Mouse (Mus musculus): ENCODE results near the gene Snap47. TPM values are rescaled to one million over a fixed set of nuclear protein-coding genes. Genes with fewer than 3 reads are reported as not detected.

The Snap47 gene
- 61.7 and 66.2 TPM in 2 replicates for polyA plus RNA-seq (2012; rRNA removed)

DNA sequence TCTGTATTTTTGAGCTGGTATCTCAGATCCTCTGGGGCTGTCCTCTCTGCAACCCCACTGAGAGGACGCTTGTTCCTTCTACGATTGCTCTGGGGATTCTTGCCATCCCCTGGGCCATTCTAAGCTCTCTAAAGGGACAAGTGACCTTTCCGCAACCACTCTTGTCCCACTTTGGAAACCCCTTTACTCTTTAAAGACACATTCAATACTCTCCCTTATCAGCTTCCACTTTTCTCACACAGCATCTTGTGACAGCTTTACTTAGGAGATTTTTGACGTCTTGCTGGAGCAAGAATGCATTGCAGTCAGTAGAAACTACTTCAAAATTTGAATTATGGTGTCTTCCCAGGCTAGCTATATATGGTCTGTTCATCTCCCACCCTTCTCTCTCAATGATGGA, at the start of gene Snap47:
TSS of gene Snap47 (minus strand) at position 101 of the 400 bp plus-strand sequence.
- DNase-seq (ENCODE audit: low spot score): no peak

- DNase-seq (ENCODE audit: low spot score): no peak
Measured at GRCm38 (mm10) chr11:59497747-59498146, 46.8 kb upstream of the Snap47 start.

- no peak for DNase-seq (ENCODE audit: low spot score)
Measured at GRCm38 (mm10) chr11:59496672-59497310, 45.8 kb upstream of the Snap47 start.

- DNase-seq (ENCODE audit: low spot score): no peak
Measured at GRCm38 (mm10) chr11:59486222-59486621, 35.2 kb upstream of the Snap47 start.

- DNase-seq (ENCODE audit: low spot score): no peak
Measured at GRCm38 (mm10) chr11:59485641-59486040, 34.7 kb upstream of the Snap47 start.

- no peak for DNase-seq (ENCODE audit: low spot score)
Measured at GRCm38 (mm10) chr11:59483212-59483611, 32.2 kb upstream of the Snap47 start.

DNA sequence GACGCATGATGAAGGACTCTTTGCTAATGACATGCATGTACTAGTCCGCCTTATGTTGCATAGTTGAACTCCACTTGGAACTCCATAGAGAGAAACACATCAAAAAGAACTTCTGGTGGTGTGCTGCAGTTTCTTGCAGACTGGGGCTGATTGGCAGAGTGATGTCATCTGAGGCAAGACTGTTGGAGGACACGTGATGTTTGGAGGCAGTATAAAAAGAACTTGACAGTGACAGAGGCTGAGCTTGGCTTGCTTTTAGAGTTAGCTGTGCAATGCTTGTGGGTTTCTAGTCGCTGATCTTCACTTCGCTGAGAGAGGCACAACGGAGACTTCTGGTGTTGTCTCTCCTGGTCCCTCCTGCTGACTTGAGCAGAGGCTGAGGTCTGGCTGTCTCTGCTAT, 26.3 kb upstream of the Snap47 start:
- DNase-seq (ENCODE audit: low spot score): no peak

DNA sequence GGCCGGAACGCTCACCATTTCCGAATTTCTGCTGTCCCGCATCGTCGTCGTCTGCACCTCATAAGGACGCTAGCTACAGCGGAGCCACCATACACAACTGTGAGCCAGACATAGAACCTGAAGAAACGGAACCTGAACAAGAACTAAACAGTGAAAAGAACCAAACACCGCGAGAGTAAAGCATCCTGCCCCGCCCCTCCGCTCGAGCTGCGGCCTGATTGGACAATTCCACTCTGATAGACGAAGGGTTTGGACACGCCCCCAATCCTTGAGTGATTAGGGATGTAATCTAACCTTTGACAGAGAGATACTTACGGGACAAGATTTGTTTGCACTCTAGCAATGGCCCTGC, 21.3 kb upstream of the Snap47 start, which contains the start of gene Zfp867:
TSS of gene Zfp867 (minus strand) at position 149 of the 352 bp plus-strand sequence.
- peak; percentile 53 for DNase-seq (ENCODE audit: low spot score)

DNA sequence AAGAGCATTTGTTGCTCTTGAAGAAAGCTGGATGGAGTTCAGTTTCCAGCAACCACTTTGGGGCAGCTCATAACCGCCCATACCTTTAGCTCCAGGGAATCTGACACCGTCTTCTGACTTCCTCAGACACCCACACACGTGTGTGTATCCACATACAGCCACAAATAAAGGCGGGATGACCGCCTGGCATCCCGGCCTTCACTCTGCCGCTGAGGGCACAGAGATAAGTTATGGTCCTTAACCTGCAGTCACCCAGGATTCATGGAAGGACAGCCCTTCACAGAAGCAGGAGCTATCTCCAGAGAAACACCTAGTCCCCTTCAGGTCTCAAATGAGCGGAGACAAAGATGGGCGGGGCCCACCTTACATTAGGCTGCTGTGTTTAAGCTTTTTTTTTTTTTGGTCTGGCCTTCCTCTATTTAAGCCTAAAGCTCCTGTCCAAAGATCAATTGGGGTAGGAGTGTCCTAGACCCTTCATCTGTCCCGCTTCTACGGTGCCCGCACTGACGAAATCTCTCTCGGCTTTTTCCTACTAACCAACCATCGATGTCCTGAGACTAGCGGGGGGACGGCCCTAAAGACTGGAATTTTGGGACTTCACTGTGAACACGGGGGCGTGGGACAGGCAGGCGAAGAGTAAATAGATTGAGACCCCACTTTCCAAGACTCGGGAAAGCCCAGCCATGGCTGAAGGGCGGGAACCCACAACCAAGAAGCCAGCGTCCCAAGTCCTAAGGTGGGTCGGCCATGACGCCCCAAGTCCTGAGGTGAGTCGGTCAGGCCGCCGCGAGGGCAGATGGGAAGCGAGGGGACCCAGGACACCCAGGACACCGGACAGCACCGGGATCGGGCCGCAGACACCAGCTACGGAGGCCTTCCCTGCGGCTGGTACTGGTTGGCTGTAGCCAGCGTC, 20.7 kb upstream of the Snap47 start:
- DNase-seq (ENCODE audit: low spot score): no peak

GRCm38 (mm10) chr11:59460459-59460858, 9.5 kb upstream of the Snap47 start:
- no peak for DNase-seq (ENCODE audit: low spot score)

- DNase-seq (ENCODE audit: low spot score): peak; percentile 31
Measured at GRCm38 (mm10) chr11:59458973-59459372, 8.0 kb upstream of the Snap47 start.

GRCm38 (mm10) chr11:59456891-59457290, 5.9 kb upstream of the Snap47 start:
- no peak for DNase-seq (ENCODE audit: low spot score)

GRCm38 (mm10) chr11:59456346-59456745, 5.4 kb upstream of the Snap47 start:
- no peak for DNase-seq (ENCODE audit: low spot score)

- no peak for DNase-seq (ENCODE audit: low spot score)
Measured at GRCm38 (mm10) chr11:59450230-59450771, 685 bp downstream of the Snap47 start.

DNA sequence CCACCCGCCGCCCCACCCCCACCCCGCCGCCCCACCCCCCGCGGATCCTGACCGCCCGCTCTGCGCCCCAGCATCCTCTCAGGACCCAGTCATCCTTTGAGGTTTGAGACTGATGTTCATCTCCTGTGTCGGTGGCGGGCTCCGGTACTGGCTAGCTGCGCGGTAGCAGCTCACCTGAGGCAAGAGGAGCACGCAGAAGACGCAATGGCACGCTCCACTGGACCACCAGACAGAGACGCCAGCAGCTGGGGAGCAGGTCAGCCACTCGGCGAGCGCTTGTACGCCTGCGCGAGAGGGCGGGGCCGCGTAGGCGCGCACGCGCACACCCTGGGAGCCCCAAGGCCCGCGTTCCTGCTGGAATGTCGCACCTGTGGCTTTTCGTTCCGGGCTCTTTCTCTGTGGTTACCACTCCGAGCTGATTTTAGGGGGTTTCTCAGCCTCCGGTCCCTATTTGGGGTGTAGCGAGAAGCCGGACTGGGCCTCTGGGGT, 1.2 kb downstream of the Snap47 start, which contains the start of gene Jmjd4:
TSS of gene Jmjd4 (plus strand) at position 305 of the 489 bp plus-strand sequence.
- DNase-seq (ENCODE audit: low spot score): peak; percentile 90

DNA sequence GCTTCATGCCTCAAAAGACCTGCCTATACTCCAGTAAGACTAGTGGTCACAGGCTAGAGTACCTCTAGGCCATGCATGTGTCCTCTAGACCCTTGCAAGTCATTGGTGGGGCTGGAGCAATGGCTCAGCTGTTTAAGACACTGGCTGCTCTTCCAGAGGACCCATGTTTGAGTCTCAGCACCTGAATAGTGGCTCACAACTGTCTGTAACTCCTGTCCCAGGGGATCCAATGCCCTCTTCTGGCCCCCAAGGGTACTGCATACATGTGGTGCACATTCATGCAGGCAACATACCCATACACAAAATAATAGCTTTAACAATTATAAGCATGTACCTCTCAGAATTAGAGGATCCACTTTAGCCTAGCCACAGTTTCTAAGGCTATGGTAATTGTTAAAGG, 7.9 kb downstream of the Snap47 start:
- no peak for DNase-seq (ENCODE audit: low spot score)

DNA sequence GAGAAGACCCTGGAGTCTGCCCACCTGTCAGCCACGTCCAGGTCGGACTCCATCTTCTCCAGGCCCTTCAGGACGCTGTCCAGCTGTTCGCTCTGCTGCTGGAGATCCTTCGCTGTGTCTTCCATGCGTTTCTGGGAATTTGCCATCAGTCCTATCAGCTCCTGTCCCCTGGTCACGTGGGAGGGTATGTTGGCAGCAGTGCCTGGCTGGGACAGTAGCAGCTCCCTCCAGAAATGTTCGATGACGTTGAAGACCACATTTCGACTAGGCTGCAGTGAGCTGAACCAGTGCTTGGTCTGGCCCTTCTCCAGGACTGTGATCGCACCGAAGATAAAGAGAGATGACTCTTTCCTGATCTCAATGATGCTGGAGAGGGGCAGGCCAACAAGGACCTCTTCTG, 13.0 kb downstream of the Snap47 start:
- DNase-seq (ENCODE audit: low spot score): no peak

DNA sequence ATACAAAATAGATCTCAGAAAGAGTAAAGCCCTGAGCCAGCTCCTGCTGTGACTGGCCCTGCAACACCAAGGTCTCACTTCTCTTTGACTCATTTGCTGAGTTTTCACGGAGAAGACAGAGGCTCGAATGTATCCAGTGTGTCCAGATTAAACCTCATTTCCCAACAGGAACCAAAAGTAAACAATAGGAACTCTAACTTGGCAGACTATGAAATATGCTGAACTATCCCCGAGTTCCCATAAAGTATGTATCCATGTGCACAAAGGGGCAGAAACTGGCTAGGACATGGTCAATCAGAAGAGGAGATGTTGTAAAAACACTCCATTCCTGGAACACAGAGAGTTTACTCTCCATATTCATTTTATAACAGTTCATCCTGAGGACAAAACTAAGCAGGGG, 18.7 kb downstream of the Snap47 start:
- DNase-seq (ENCODE audit: low spot score): no peak

GRCm38 (mm10) chr11:59429959-59430358, 21.0 kb downstream of the Snap47 start:
- DNase-seq (ENCODE audit: low spot score): no peak

- DNase-seq (ENCODE audit: low spot score): no peak
Measured at GRCm38 (mm10) chr11:59428057-59428660, 22.8 kb downstream of the Snap47 start.

DNA sequence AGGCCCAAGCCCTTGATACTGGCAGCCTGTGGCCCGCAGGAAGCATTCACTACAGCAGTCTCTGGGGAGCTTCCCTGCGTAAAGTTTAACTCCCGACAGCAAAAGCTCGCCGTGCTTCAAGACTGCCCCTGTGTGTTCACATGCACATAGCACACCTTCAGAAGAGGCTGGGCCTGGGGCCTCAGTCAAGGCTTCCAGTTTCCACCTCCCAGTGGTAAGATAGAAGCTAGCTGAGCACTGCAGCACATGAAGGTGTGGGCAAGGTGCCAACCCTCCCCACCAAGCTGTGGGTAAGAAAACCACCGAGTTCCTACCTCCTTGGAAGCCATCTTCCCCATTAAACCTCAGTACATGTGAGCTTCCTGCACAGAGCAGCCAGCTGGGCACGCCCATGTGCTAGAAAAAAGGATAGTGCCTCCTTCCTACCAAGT, 25.3 kb downstream of the Snap47 start:
- DNase-seq (ENCODE audit: low spot score): no peak

- DNase-seq (ENCODE audit: low spot score): no peak
Measured at GRCm38 (mm10) chr11:59423010-59423588, 27.9 kb downstream of the Snap47 start.
